Mouse (Mus musculus) liver, embryonic 15.5 days (tissue): ENCODE results near the gene Nabp2. TPM values are rescaled to one million over a fixed set of nuclear protein-coding genes. Genes with fewer than 3 reads are reported as not detected.

Experiments
- ATAC-seq: fragments of 200-750 bp; cut with Nextera tagmentation; 2 replicates; pipeline ENCODE4 v1.8.0; 2017; ENCODE audit warnings: moderate number of reproducible peaks, mild to moderate bottlenecking, moderate library complexity; ENCODE audit not compliant: insufficient read depth
- H3K27ac ChIP-seq: fragments of 300-500 bp; sonication (generic); replicated peaks from 2 replicates; pipeline ENCODE4 v1.5.1; 2015; ENCODE audit warnings: mild to moderate bottlenecking, inconsistent platforms
- H3K27me3 ChIP-seq: fragments of 300-500 bp; sonication (generic); 2 replicates; pipeline ENCODE4 v1.6.1; 2015; ENCODE audit warnings: mild to moderate bottlenecking, inconsistent platforms
- H3K36me3 ChIP-seq: fragments of 300-500 bp; sonication (generic); replicated peaks from 2 replicates; pipeline ENCODE4 v1.6.1; 2015; ENCODE audit warnings: moderate library complexity, mild to moderate bottlenecking, inconsistent platforms
- H3K4me1 ChIP-seq: fragments of 300-500 bp; sonication (generic); replicated peaks from 2 replicates; pipeline ENCODE4 v1.6.1; 2015; ENCODE audit warnings: inconsistent platforms
- H3K4me2 ChIP-seq: fragments of 300-500 bp; sonication (generic); 2 replicates; pipeline ENCODE4 v1.6.1; 2015; ENCODE audit warnings: moderate library complexity, mild to moderate bottlenecking, inconsistent platforms
- H3K4me3 ChIP-seq: fragments of 300-500 bp; sonication (generic); replicated peaks from 2 replicates; pipeline ENCODE4 v1.5.1; 2015; ENCODE audit warnings: mild to moderate bottlenecking, inconsistent platforms
- H3K9ac ChIP-seq: fragments of 300-500 bp; sonication (generic); 2 replicates; pipeline ENCODE4 v1.6.1; 2015; ENCODE audit warnings: moderate library complexity, mild to moderate bottlenecking, inconsistent platforms
- H3K9me3 ChIP-seq: fragments of 300-500 bp; sonication (generic); replicated peaks from 2 replicates; pipeline ENCODE4 v1.6.1; 2016; ENCODE audit warnings: inconsistent platforms
- WGBS: fragments of 180-500 bp; shearing (Covaris S2); methylation state at CpG from one replicate; pipeline ENCODE4 v1.1.7; 2015; ENCODE audit warnings: mixed read lengths; ENCODE audit not compliant: insufficient replicate concordance; 5-methylcytosine and 5-hydroxymethylcytosine counted together
- polyA plus RNA-seq: library from polyadenylated mRNA; unstranded; fragments of >200 nt; fragmentation: Nextera tagmentation; extraction: Ambion mirVana; gene quantifications from 2 replicates; pipeline ENCODE4 v1.2.1, GENCODE M21; 2015

The Nabp2 gene
- 35.3 and 37.5 TPM in 2 replicates for polyA plus RNA-seq

- Histone ChIP-seq H3K9ac (peak within 1 kb of the TSS; percentile 80), H3K4me2 (peak within 1 kb of the TSS; percentile 98), H3K4me1 (peaks cover 59% of the 10 kb centered on the region), H3K27me3 (no peaks in the 10 kb centered on the region), H3K4me3 (peak within 1 kb of the TSS; percentile 84), H3K9me3 (no peaks in the 10 kb centered on the region), H3K36me3 (peaks cover 16% of the 10 kb centered on the region), H3K27ac (peak within 1 kb of the TSS; percentile 82)
- under 1% methylated on average over 50 of the region's 50 CpGs for WGBS
- peak; percentile 73 for ATAC-seq
These were observed at the start of gene Nabp2, which contains the start of gene Rnf41 for GRCm38 (mm10) chr10:128411211-128412054. Gene Nabp2 (minus strand): TSS chr10:128411492. Gene Rnf41 (plus strand): TSS chr10:128411657.

GRCm38 (mm10) chr10:128460270-128460630 lies 49.0 kb upstream of the Nabp2 start:
- WGBS: 22% methylated on average over 5 of the region's 5 CpGs
- Histone ChIP-seq H3K4me2 (peak overlapping the region; percentile 95), H3K27ac (peak overlapping the region; percentile 96), H3K36me3 (peaks cover 44% of the 10 kb centered on the region), H3K27me3 (no peaks in the 10 kb centered on the region), H3K4me3 (peak overlapping the region; percentile 91), H3K4me1 (peaks cover 37% of the 10 kb centered on the region), H3K9me3 (no peaks in the 10 kb centered on the region), H3K9ac (peak overlapping the region; percentile 99)
- no peak for ATAC-seq

DNA sequence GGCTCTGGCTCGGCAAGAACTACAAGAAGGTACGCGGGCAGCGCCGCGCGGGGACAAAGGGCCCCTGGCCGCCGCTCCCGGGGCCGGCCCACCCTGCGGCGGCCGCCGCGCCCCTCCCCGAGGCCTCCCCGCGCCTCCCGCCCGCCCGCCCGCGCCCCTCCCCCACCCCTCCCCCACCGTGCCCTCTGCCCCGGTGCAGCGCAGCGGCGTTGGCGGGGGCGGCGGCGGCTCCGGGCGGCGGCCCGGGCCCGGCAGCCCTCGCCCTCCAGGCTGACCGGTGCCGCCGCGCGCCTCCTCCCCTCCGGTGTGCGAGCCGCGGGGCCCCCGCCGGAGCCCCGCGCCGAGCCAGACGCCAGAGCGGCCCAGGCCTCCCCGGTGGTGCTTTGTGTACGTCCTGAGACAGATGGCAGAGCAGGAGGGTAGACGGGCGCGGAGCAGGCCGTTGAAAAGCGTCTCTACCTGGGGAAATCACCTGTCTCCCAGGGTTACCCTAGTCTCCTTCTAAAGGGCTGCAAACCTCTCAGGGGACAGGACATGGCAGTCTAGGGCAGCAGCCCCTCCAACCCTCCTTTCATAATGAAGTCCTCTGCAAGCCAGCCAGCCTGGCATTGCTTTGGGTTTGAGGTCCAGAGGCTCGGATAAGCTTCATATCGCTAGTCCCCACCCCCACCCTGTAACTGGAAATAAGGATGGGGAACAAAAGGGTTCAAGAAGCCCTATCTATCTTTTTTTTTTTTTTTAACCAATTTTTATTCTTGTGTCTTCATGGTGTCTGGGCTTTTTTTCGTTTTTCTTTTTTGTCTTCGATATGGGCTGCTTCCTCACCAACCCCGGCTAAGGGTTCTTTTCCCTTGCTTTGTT lies 48.3 kb upstream of the Nabp2 start:
- peak overlapping the region; percentile 91 for H3K4me3 ChIP-seq
- no peaks in the 10 kb centered on the region for H3K27me3 ChIP-seq
- H3K36me3 ChIP-seq: peaks cover 38% of the 10 kb centered on the region
- H3K9me3 ChIP-seq: no peaks in the 10 kb centered on the region
- H3K27ac ChIP-seq: peak overlapping the region; percentile 96
- peaks cover 43% of the 10 kb centered on the region for H3K4me1 ChIP-seq
- H3K4me2 ChIP-seq: peak overlapping the region; percentile 95
- 1% methylated on average over 56 of the region's 67 CpGs for WGBS
- peak overlapping the region; percentile 99 for H3K9ac ChIP-seq
- peak; percentile 79 for ATAC-seq

DNA sequence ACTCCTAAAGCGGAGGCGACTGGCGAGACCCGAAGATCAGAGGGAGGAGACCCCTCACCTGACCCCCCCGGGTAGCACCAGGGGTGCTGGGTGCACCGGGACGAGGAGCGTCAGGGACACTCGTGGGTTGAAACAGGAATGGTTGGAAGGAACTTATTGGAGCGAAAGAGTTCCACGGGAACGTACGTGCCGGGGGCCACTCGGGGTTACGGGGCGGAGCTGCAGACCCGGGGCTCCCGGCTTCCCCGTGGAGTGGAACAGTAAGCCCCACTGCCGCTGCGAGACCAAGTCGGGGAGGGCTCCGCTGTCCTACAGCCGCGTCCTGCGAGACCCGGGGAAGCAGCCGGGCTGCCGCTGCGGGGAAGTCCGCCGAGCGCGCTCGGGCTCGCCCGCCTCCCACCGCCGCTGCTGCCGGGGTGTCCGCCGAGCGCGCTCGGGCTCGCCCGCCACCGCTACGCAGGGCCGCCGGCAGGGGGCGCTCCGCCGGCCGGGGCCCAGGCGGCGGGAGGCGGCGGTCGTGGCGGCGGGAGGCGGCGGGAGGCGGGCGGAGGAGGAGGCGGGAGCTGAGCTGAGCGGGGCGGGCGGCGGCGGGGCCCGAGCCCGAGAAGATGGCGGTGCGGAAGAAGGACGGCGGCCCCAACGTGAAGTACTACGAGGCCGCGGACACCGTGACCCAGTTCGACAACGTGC lies 47.6 kb upstream of the Nabp2 start, which contains the start of gene Smarcc2:
Smarcc2 (plus strand) TSS at position 530 of the 690 bp plus-strand sequence.
- H3K9ac ChIP-seq: peak within 1 kb of the TSS; percentile 99

GRCm38 (mm10) chr10:128458348-128458718 lies 47.0 kb upstream of the Nabp2 start:
- H3K4me2 ChIP-seq: peak overlapping the region; percentile 95
- H3K27ac ChIP-seq: peak overlapping the region; percentile 96
- under 1% methylated on average over 29 of the region's 29 CpGs for WGBS
- peak overlapping the region; percentile 91 for H3K4me3 ChIP-seq
- H3K36me3 ChIP-seq: peaks cover 25% of the 10 kb centered on the region
- peaks cover 43% of the 10 kb centered on the region for H3K4me1 ChIP-seq
- no peaks in the 10 kb centered on the region for H3K27me3 ChIP-seq
- H3K9me3 ChIP-seq: no peaks in the 10 kb centered on the region
- peak overlapping the region; percentile 99 for H3K9ac ChIP-seq
- peak; percentile 48 for ATAC-seq

More for the DNA sequence above, 47.6 kb upstream of the Nabp2 start, which contains the start of gene Smarcc2:
- Histone ChIP-seq H3K27me3 (no peaks in the 10 kb centered on the region), H3K4me2 (peak within 1 kb of the TSS; percentile 95), H3K4me3 (peak within 1 kb of the TSS; percentile 91), H3K27ac (peak within 1 kb of the TSS; percentile 96), H3K9me3 (no peaks in the 10 kb centered on the region), H3K36me3 (peaks cover 31% of the 10 kb centered on the region), H3K4me1 (peaks cover 43% of the 10 kb centered on the region)
- ATAC-seq: peak; percentile 83
- under 1% methylated on average over 86 of the region's 86 CpGs for WGBS

GRCm38 (mm10) chr10:128457676-128458075 lies 46.4 kb upstream of the Nabp2 start:
- Histone ChIP-seq H3K9me3 (no peaks in the 10 kb centered on the region), H3K4me3 (no peak overlapping the region; the same call in 1 of the 2 replicates), H3K4me2 (peak overlapping the region; percentile 95)

DNA sequence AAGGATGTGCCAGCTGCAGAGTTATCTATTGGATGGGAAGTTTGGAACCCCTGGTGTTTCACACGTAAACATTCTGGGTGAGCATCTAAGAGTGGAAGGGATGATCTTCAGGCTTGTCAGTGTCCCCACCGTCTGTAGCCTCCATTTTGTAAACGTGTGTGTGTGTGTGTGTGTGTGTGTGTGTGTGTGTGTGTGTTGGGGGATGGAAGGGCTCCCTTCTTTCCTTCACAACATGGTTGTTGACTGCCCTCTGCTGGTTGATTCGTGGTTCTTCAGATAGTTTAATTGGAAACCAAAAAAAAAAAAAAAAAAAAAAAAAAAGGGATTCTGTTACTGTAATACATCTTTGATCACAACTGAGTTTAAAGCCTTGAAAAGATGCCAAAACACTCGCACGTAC lies 44.0 kb upstream of the Nabp2 start:
- Histone ChIP-seq H3K27me3 (no peaks in the 10 kb centered on the region), H3K4me1 (peaks cover 34% of the 10 kb centered on the region), H3K9me3 (no peaks in the 10 kb centered on the region), H3K27ac (no peak overlapping the region), H3K9ac (no peak overlapping the region), H3K36me3 (no peaks in the 10 kb centered on the region), H3K4me2 (peak overlapping the region; percentile 39), H3K4me3 (no peak overlapping the region)
- WGBS: 5% methylated on average over 6 of the region's 6 CpGs
- ATAC-seq: no peak

More at GRCm38 (mm10) chr10:128457676-128458075, 46.4 kb upstream of the Nabp2 start:
- 80% methylated on average over 6 of the region's 6 CpGs for WGBS
- Histone ChIP-seq H3K36me3 (peaks cover 19% of the 10 kb centered on the region), H3K27me3 (no peaks in the 10 kb centered on the region), H3K4me1 (peaks cover 43% of the 10 kb centered on the region), H3K9ac (no peak overlapping the region), H3K27ac (peak overlapping the region; percentile 96)
- ATAC-seq: no peak

GRCm38 (mm10) chr10:128454471-128454870 lies 43.2 kb upstream of the Nabp2 start:
- 57% methylated on average over 3 of the region's 3 CpGs for WGBS
- H3K4me2 ChIP-seq: no peak overlapping the region

DNA sequence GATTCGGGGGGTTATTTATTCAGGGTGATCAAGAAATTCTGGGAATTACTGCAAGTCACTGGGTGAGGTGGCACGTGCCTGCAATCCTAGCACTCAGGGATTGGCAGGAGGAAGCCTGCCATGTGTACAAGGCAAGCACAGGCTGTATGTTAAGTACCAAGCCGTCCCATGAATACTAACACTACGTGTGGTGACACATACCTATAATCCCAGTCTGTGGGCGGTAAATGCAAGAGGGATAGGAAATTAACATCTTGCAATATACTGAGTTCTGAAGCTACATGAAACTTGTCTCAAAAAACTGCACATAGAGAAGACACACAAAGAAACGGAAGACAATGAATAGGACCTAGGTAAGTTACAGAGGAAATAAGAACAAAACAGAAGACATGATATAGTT lies 39.7 kb upstream of the Nabp2 start:
- no peaks in the 10 kb centered on the region for H3K36me3 ChIP-seq
- H3K9me3 ChIP-seq: no peaks in the 10 kb centered on the region
- no peak overlapping the region for H3K4me3 ChIP-seq
- H3K27me3 ChIP-seq: no peaks in the 10 kb centered on the region
- 67% methylated on average over 6 of the region's 6 CpGs for WGBS
- no peak overlapping the region for H3K4me2 ChIP-seq
- peaks cover 12% of the 10 kb centered on the region for H3K4me1 ChIP-seq
- no peak overlapping the region for H3K9ac ChIP-seq
- ATAC-seq: no peak
- no peak overlapping the region for H3K27ac ChIP-seq

More at GRCm38 (mm10) chr10:128454471-128454870, 43.2 kb upstream of the Nabp2 start:
- Histone ChIP-seq H3K9ac (no peak overlapping the region), H3K27ac (no peak overlapping the region), H3K4me1 (peaks cover 28% of the 10 kb centered on the region), H3K4me3 (no peak overlapping the region), H3K36me3 (no peaks in the 10 kb centered on the region), H3K9me3 (no peaks in the 10 kb centered on the region), H3K27me3 (no peaks in the 10 kb centered on the region)
- ATAC-seq: no peak

DNA sequence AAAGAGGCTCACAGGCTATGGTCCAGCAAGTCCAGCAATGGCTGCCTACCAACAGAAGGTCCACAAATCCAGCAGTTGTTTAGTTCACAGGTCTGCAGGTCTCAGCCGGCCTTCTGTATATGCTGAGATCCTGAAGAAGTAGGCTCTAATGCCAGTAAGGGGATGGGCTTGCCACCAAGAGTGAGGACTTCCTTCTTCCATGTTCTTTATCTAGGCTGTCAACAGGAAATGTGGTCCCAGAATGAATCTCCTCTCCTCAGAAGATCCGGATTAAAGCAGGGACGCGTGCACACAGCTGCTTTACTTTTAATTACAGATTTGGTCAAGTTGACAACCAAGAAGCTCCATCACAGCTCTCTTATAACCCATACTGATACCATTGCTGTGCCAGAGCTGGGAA lies 34.1 kb upstream of the Nabp2 start:
- ATAC-seq: no peak
- no peaks in the 10 kb centered on the region; the same call in 1 of the 2 replicates for H3K27me3 ChIP-seq
- no peak overlapping the region for H3K4me3 ChIP-seq
- H3K27ac ChIP-seq: no peak overlapping the region
- no peak overlapping the region for H3K9ac ChIP-seq
- no peaks in the 10 kb centered on the region for H3K4me1 ChIP-seq
- H3K36me3 ChIP-seq: peaks cover 4% of the 10 kb centered on the region; the same call in 1 of the 2 replicates
- H3K4me2 ChIP-seq: no peak overlapping the region
- no peaks in the 10 kb centered on the region for H3K9me3 ChIP-seq
- 18% methylated on average over 4 of the region's 4 CpGs for WGBS
